Mouse (Mus musculus) kidney, adult 18-20 months (tissue): ENCODE measurements at regions not wholly inside any gene's neighbourhood (a gene's known extent, or its start where the extent isn't known, plus 50 kb on each side); places are given as distances from the start of the nearest gene placed in this dataset.
A peak's percentile ranks its signal among the peaks of the same experiment; 100 is the strongest.

Source experiments
- DNase-seq: peaks from one replicate; pipeline ENCODE4 v3.0.0; 2021

GRCm38 (mm10) chr2:40522536-40522935 is 1296.3 kb upstream of the Ppp6c start:
- no peak for DNase-seq

GRCm38 (mm10) chr2:40510594-40511304 is 1284.5 kb upstream of the Ppp6c start:
- DNase-seq, result no peak

GRCm38 (mm10) chr2:40478747-40479662 is 1252.8 kb upstream of the Ppp6c start:
- DNase-seq, result peak; percentile 5

- DNase-seq, result no peak
Measured at GRCm38 (mm10) chr2:40477414-40477813, 1251.2 kb upstream of the Ppp6c start.

GRCm38 (mm10) chr2:40456374-40456773 is 1230.1 kb upstream of the Ppp6c start:
- DNase-seq, result no peak

- no peak for DNase-seq
Measured at GRCm38 (mm10) chr2:40432821-40433490, 1206.7 kb upstream of the Ppp6c start.

GRCm38 (mm10) chr2:40431335-40431734 is 1205.1 kb upstream of the Ppp6c start:
- DNase-seq, result no peak

- DNase-seq, result no peak
Measured at GRCm38 (mm10) chr2:40402418-40402817, 1176.2 kb upstream of the Ppp6c start.
